Mouse (Mus musculus) erythroblast, embryonic 14.5 days (primary cell): Measurements from ENCODE around the gene Akr1c19. TPM values are rescaled to one million over a fixed set of nuclear protein-coding genes. Genes with fewer than 3 reads are reported as not detected.
"Not testable (repeated sequence)": the region's sequence is repeated elsewhere in the genome, so short reads cannot be mapped to it uniquely, and the experiment has no call there.

Experiments
- H3K27me3 ChIP-seq: 2 replicates; pipeline ENCODE4 v1.6.1; 2012; ENCODE audit warnings: inconsistent platforms; ENCODE audit not compliant: control insufficient read depth
- H3K36me3 ChIP-seq: 2 replicates; pipeline ENCODE4 v1.6.1; 2012; ENCODE audit warnings: mild to moderate bottlenecking, inconsistent platforms; ENCODE audit not compliant: control insufficient read depth
- H3K4me1 ChIP-seq: 2 replicates; pipeline ENCODE4 v1.6.1; 2012; ENCODE audit warnings: inconsistent platforms; ENCODE audit not compliant: control insufficient read depth
- H3K4me3 ChIP-seq: replicated peaks from 2 replicates; pipeline ENCODE3; 2012; ENCODE audit warnings: moderate library complexity, mild to moderate bottlenecking, inconsistent platforms
- H3K9me3 ChIP-seq: 2 replicates; pipeline ENCODE4 v1.6.1; 2012; ENCODE audit warnings: low read length, inconsistent platforms, mixed read lengths; ENCODE audit not compliant: control insufficient read depth
- GATA1 ChIP-seq: IDR thresholded peaks from 2 replicates; pipeline ENCODE4 v1.6.1; 2012; ENCODE audit warnings: low read length, inconsistent platforms, mixed read lengths
- TAL1 ChIP-seq: IDR thresholded peaks from 3 replicates; pipeline ENCODE4 v1.6.1; 2012; ENCODE audit warnings: low read length, inconsistent platforms, mixed read lengths
- polyA plus RNA-seq: library from polyadenylated mRNA; stranded (reverse); fragments of >175 nt; gene quantifications from 2 replicates; pipeline ENCODE4 v1.2.3, GENCODE M21; 2012

Akr1c19 gene
- polyA plus RNA-seq, result 0.03 TPM in 1 of 2 replicates, not detected in the other

DNA sequence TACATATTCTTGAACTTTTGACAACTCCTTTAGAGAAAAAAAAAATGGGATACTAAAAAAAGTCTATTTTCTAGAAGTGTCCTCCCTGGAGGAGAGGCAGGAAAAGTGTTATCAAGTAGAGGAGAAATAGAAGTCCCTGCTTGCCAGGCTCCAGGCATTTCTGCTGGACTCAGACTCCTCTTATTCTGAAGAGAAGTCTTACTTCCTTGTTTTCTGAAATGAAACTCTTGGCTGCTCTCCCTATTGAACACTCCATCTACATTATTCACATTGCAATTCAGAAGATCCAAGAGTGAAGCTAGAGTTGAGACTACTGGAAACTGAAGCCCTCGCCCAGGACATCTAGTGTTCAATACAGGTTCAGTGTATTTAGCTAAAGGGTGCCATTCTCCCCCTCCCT lies at the start of gene Akr1c19:
Gene Akr1c19 (plus strand): TSS at position 260 of the 400 bp plus-strand sequence.
- TF ChIP-seq GATA1 (no peak), TAL1 (no peak)
- no peaks in the 10 kb centered on the region for H3K36me3 ChIP-seq
- no peaks in the 10 kb centered on the region for H3K4me1 ChIP-seq
- H3K4me3 ChIP-seq, result no peak within 1 kb of the TSS
- no peaks in the 10 kb centered on the region for H3K9me3 ChIP-seq
- no peaks in the 10 kb centered on the region for H3K27me3 ChIP-seq

DNA sequence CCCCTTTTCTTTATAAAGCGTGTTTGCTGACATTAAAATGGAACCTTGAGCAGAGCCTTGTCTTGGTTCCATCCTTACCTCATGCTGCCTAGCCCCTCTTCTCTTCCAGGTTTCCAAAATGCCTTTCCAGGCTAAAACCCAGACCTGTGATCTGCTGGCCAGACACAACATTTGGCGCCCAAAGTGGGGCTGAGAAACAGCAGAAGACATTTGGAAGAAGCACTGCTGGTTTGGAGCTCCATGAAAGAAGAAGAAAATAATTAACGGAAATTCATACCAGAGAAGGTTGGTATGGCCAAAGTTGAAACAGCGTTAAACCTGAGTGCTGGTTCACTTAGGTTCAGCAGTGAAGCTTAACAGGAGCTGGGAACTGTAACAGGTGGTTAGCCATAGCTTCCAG lies 47.2 kb upstream of the Akr1c19 start:
- H3K4me1 ChIP-seq, H3K36me3 ChIP-seq, H3K27me3 ChIP-seq, H3K9me3 ChIP-seq, H3K4me3 ChIP-seq: not testable (repeated sequence)

DNA sequence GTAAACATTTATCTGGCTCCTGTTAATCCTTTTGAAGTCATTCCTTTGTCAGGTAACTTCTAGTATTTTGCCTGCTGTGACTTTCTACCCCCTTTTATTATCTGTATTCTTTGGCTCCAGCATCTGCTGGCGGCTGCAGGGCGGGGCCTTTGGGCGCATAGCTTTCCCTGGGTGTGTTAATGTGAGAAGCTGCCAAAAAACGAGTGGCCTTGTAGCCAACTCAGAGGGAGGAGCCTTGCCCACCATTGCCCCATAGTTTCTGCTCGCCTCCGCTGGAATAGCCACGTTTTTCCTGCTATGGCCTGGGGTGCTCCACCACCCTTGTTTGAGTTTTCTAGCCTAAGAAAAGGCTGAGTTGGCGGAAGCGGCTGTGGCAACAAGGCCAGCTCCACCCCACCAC lies 45.4 kb upstream of the Akr1c19 start:
- no peaks in the 10 kb centered on the region for H3K36me3 ChIP-seq
- H3K9me3 ChIP-seq, result peaks cover 4% of the 10 kb centered on the region
- H3K27me3 ChIP-seq, result no peaks in the 10 kb centered on the region
- TF ChIP-seq GATA1, result no peak
- no peak for TF ChIP-seq TAL1
- no peak overlapping the region for H3K4me3 ChIP-seq
- H3K4me1 ChIP-seq, result no peaks in the 10 kb centered on the region

DNA sequence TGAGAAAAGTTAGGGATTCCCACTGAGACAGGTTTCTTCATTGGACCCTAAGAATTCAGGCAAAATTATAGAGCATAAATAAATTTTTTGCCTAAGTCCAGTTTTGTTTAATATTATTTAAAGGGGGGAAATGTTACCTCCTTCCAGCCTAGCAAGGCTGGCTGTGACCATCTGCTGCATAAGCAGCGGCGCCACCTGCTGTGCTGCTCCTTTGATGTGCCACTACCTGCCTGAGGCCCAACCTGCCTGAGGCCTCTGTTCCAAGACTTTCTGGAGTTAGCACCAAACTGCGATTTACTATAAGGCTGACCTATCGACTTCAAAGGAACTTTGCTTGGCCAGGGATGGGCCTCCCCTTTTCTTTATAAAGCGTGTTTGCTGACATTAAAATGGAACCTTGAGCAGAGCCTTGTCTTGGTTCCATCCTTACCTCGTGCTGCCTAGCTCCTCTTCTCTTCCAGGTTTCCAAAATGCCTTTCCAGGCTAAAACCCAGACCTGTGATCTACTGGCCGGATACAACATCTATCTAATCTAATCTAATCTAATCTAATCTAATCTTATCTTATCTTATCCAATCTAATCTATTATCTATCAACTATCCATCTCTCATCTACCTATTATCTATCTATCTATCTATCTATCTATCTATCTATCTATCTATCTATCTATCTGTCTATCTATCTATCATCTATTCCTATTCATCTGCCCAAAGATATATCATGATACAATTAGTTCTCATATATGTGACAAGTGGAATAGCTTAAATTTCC lies 41.7 kb upstream of the Akr1c19 start:
- not testable (repeated sequence) for H3K4me1 ChIP-seq, H3K36me3 ChIP-seq, H3K9me3 ChIP-seq, H3K4me3 ChIP-seq, H3K27me3 ChIP-seq

DNA sequence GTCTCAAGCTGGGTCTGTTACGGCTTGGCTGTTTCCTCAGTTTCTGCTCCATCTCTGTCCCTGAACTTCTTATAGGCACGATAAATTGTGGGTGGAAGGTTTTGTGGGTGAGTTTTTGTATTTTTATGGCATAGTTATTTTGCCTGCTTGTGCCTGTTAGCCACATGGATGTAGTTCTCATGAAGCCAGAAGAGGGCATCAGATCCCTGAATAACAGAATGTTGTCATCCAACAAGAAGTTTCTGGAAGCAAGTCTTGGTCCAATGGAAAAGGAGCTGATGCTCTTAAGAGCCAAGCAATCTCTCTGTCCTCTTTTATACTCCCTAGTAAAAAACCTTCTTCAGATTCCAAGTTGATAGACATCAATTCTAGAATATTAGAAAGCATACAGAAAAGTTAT lies 40.3 kb upstream of the Akr1c19 start:
- Histone ChIP-seq H3K27me3 (no peaks in the 10 kb centered on the region), H3K36me3 (no peaks in the 10 kb centered on the region), H3K4me3 (no peak overlapping the region), H3K9me3 (peaks cover 2% of the 10 kb centered on the region), H3K4me1 (no peaks in the 10 kb centered on the region)
- TF ChIP-seq TAL1 (no peak), GATA1 (no peak)

DNA sequence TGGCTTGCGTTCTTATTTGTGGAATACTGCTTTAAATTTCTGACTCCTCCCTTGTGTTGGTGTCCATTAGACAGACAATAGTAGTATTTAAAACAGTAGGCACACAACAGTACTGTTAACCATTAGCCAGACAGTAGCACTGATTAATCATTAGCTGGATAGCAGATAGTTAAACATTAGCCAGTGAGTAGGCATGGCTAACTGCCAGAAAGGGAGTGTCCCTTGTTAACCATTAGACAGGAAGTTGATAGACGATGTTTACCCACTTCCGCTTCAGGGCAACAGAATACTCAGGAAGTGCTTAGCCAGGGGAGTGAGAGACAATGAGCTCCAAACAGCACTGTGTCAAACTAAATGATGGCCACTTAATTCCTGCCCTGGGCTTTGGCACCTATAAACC lies 37.6 kb upstream of the Akr1c19 start, which contains the start of gene Akr1c13:
Gene Akr1c13 (plus strand): TSS at position 247 of the 400 bp plus-strand sequence.
- H3K27me3 ChIP-seq, result no peaks in the 10 kb centered on the region
- H3K4me3 ChIP-seq, result peak within 1 kb of the TSS; percentile 1
- no peaks in the 10 kb centered on the region for H3K9me3 ChIP-seq
- no peak for TF ChIP-seq GATA1
- no peak for TF ChIP-seq TAL1
- no peaks in the 10 kb centered on the region for H3K4me1 ChIP-seq
- no peaks in the 10 kb centered on the region for H3K36me3 ChIP-seq

DNA sequence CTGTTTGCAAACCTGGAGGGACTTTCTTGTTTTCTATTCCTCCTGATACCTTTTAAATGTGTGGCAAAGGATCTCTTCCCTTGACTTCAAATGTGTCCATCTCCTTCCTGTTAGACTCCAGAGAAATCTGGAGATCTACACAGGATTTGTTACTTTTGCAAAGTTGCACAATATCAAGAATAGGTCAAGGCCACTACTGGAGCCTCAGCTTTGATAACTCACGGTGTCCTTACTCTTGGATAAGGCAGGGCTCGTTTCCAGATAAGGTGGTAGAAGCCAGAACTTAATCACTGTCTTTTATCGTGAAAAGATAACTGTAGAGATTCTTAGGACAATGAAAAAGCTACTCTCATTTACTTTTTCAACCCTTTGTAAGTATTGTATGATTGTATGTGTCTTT lies 36.0 kb upstream of the Akr1c19 start:
- Histone ChIP-seq H3K27me3 (no peaks in the 10 kb centered on the region), H3K9me3 (no peaks in the 10 kb centered on the region), H3K4me3 (no peak overlapping the region), H3K36me3 (no peaks in the 10 kb centered on the region), H3K4me1 (no peaks in the 10 kb centered on the region)
- no peak for TF ChIP-seq GATA1
- no peak for TF ChIP-seq TAL1

DNA sequence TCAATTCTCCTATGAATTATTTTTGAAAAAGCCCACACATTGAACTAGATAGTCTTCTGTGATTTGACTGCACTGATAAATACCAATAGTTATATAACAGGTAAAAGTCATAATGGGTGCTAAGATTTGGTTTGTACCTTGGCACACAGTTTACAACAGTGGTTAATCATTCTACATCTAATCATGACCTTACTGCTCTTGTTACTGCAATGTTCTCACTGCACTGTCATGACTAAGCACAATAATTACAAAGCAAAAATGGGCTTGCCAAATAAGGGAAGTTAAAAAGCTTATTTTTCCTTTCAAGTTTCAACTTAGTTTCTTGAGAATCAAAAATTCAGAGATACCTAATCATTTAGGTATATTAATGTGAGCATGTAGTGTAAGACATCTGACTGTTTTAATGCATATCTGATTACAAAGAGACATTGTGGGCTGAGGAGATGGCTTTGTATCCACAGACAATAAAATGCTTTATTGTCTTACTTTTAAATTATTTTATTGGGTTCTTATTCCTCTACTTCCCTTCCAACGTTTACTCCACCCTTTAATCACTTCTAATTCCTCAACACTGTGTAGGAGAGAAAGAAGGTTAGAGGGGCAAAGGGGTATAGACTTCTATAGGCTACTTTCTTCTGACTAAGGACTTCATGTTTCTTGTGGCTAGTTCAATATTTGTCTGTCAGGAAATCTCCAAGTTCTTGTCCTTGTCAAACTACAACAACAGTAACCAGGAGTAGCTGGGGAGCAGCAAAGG lies 22.2 kb upstream of the Akr1c19 start:
- no peak overlapping the region for H3K4me3 ChIP-seq
- H3K4me1 ChIP-seq, result no peaks in the 10 kb centered on the region
- H3K9me3 ChIP-seq, result no peaks in the 10 kb centered on the region
- H3K36me3 ChIP-seq, result no peaks in the 10 kb centered on the region
- no peaks in the 10 kb centered on the region for H3K27me3 ChIP-seq
- TF ChIP-seq GATA1, result no peak
- TF ChIP-seq TAL1, result no peak

DNA sequence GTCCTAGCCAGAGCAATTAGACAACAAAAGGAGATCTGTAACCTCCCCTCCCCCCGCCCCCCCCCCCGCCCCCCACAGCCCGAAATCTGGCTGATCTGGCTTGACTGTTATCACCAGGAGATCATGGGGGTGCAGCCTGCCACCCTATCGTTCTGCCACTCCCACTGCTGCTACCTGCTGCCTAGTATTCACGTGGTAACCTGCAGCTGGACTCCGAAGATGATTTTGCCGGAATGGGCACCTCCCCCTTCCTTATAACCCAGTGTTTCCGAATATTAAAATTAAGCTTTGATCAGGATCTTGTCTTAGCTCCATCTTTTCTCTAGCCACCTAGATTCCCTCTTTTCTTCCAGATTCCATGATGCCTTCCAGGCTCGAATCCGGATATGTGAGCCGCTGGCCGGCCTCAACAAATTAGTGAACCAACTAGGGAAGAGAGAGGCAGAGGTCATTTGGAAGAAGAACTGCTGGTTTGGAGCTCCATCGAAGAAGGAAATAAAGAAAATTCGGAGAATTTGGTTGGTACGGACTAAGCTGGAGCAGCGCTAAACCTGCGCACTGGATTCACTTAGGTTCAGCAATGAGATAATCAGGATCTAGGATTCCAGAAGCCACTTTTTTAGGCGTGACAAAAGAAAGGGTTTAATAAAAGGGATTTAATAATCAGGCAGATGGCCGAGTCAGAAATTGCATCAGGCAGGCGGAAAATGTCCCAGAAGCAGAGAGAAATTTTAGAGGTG lies 16.8 kb upstream of the Akr1c19 start:
- TF ChIP-seq TAL1, result no peak
- TF ChIP-seq GATA1, result no peak
- Histone ChIP-seq H3K9me3 (no peaks in the 10 kb centered on the region), H3K4me1 (no peaks in the 10 kb centered on the region), H3K36me3 (no peaks in the 10 kb centered on the region), H3K4me3 (no peak overlapping the region), H3K27me3 (no peaks in the 10 kb centered on the region)
